Mouse (Mus musculus) heart, postnatal 4 days (tissue): Measurements from ENCODE around the gene Igtp. TPM values are rescaled to one million over a fixed set of nuclear protein-coding genes. Genes with fewer than 3 reads are reported as not detected.
"Not testable (repeated sequence)": the region's sequence is repeated elsewhere in the genome, so short reads cannot be mapped to it uniquely, and the experiment has no call there.

Experiments used
- DNase-seq: peaks from one replicate; pipeline ENCODE4 v3.0.0; 2021
- total RNA-seq, 2 experiments: library from RNA; stranded (reverse); gene quantifications; 2 replicates each; pipeline ENCODE4 v1.2.3; 2021

Igtp gene
- total RNA-seq, result 1 to 10 TPM; 4.8 to 4.9 TPM

- DNase-seq, result peak; percentile 80
Observed at GRCm38 (mm10) chr11:58199229-58200037, at the start of gene Igtp, which contains the start of gene Irgm2. TSS of gene Igtp (plus strand) at chr11:58199556. TSS of gene Irgm2 (plus strand) at chr11:58199618.

GRCm38 (mm10) chr11:58155458-58155857 lies 43.9 kb upstream of the Igtp start:
- DNase-seq, result no peak

- no peak for DNase-seq
Observed at GRCm38 (mm10) chr11:58156871-58157270, 42.5 kb upstream of the Igtp start.

- no peak for DNase-seq
Observed at GRCm38 (mm10) chr11:58165072-58165471, 34.3 kb upstream of the Igtp start.

GRCm38 (mm10) chr11:58167822-58168166 lies 31.6 kb upstream of the Igtp start:
- DNase-seq, result no peak

- DNase-seq, result peak; percentile 90
Observed at GRCm38 (mm10) chr11:58168167-58168915, 31.0 kb upstream of the Igtp start, which contains the start of gene Gemin5. TSS of gene Gemin5 (minus strand) at chr11:58168539.

- no peak for DNase-seq
Observed at GRCm38 (mm10) chr11:58169666-58170065, 29.7 kb upstream of the Igtp start.

- DNase-seq, result peak; percentile 98
Observed at GRCm38 (mm10) chr11:58171459-58172091, 27.8 kb upstream of the Igtp start, which contains the start of gene Mrpl22. TSS of gene Mrpl22 (plus strand) at chr11:58171661.

GRCm38 (mm10) chr11:58179563-58179962 lies 19.8 kb upstream of the Igtp start:
- DNase-seq, result peak; percentile 78

- not testable (repeated sequence) for DNase-seq
Observed at GRCm38 (mm10) chr11:58179986-58180385, 19.4 kb upstream of the Igtp start.

GRCm38 (mm10) chr11:58180756-58181155 lies 18.6 kb upstream of the Igtp start:
- DNase-seq, result no peak

GRCm38 (mm10) chr11:58183579-58183978 lies 15.8 kb upstream of the Igtp start:
- DNase-seq, result no peak

- no peak for DNase-seq
Observed at GRCm38 (mm10) chr11:58189675-58190074, 9.7 kb upstream of the Igtp start.

- DNase-seq, result peak; percentile 29
Observed at GRCm38 (mm10) chr11:58193326-58193725, 6.0 kb upstream of the Igtp start.

- DNase-seq, result no peak
Observed at GRCm38 (mm10) chr11:58193860-58194520, 5.4 kb upstream of the Igtp start.

- no peak for DNase-seq
Observed at GRCm38 (mm10) chr11:58198663-58199062, 693 bp upstream of the Igtp start.

- DNase-seq, result no peak
Observed at GRCm38 (mm10) chr11:58200226-58200625, 870 bp downstream of the Igtp start.

GRCm38 (mm10) chr11:58201052-58201451 lies 1.7 kb downstream of the Igtp start:
- DNase-seq, result peak; percentile 27

GRCm38 (mm10) chr11:58210321-58210886 lies 11.0 kb downstream of the Igtp start:
- no peak for DNase-seq

GRCm38 (mm10) chr11:58211062-58211681 lies 11.8 kb downstream of the Igtp start:
- DNase-seq, result no peak

GRCm38 (mm10) chr11:58211682-58212067 lies 12.3 kb downstream of the Igtp start:
- no peak for DNase-seq
